Mouse (Mus musculus): ENCODE measurements at regions not wholly inside any gene's neighbourhood (a gene's known extent, or its start where the extent isn't known, plus 50 kb on each side); places are given as distances from the start of the nearest gene placed in this dataset.

- no peaks in the 10 kb centered on the region for H3K36me3 ChIP-seq (ENCODE audit: control insufficient read depth, insufficient read depth, low read length)
- WGBS = 63% methylated on average over 8 of the region's 8 CpGs
- TF ChIP-seq CTCF (IDR thresholded peaks at IDR 0.05) (no peak), POLR2A (IDR thresholded peaks at IDR 0.05; ENCODE audit: insufficient read depth, low read depth, low read length) (no peak), EP300 (IDR thresholded peaks at IDR 0.05; ENCODE audit: insufficient read depth, low read depth, low read length) (no peak)
- no peaks in the 10 kb centered on the region for H3K79me2 ChIP-seq (replicated peaks; ENCODE audit: control insufficient read depth, insufficient read depth, low read length)
- H3K4me3 ChIP-seq = no peak overlapping the region
- DNase-seq = no peak
- no peaks in the 10 kb centered on the region for H3K27me3 ChIP-seq (ENCODE audit: control insufficient read depth, insufficient read depth, low read length)
- H3K4me1 ChIP-seq (ENCODE audit: control insufficient read depth, insufficient read depth, low read length) = no peaks in the 10 kb centered on the region
- no peak overlapping the region for H3K27ac ChIP-seq
- intact Hi-C loops (cut with DNase I) = no loop called here
- no peak overlapping the region for H3K9ac ChIP-seq (ENCODE audit: low read depth, low read length)
Observed at GRCm38 (mm10) chr16:62355830-62356270, 430.8 kb downstream of the Nsun3 start.

GRCm38 (mm10) chr16:62327378-62328036, 459.1 kb downstream of the Nsun3 start:
- no peak for DNase-seq
- Histone ChIP-seq H3K27ac (no peak overlapping the region), H3K79me2 (replicated peaks; ENCODE audit: control insufficient read depth, insufficient read depth, low read length) (no peaks in the 10 kb centered on the region), H3K4me1 (ENCODE audit: control insufficient read depth, insufficient read depth, low read length) (no peaks in the 10 kb centered on the region), H3K27me3 (ENCODE audit: control insufficient read depth, insufficient read depth, low read length) (no peaks in the 10 kb centered on the region), H3K4me3 (no peak overlapping the region), H3K36me3 (ENCODE audit: control insufficient read depth, insufficient read depth, low read length) (no peaks in the 10 kb centered on the region), H3K9ac (ENCODE audit: low read depth, low read length) (no peak overlapping the region)
- intact Hi-C loops (cut with DNase I) = no loop called here
- TF ChIP-seq CTCF (IDR thresholded peaks at IDR 0.05) (no peak), POLR2A (IDR thresholded peaks at IDR 0.05; ENCODE audit: insufficient read depth, low read depth, low read length) (no peak), EP300 (IDR thresholded peaks at IDR 0.05; ENCODE audit: insufficient read depth, low read depth, low read length) (no peak)
- WGBS = 54% methylated on average over 5 of the region's 5 CpGs

GRCm38 (mm10) chr16:62325534-62326244, 460.9 kb downstream of the Nsun3 start:
- 55% methylated on average over 3 of the region's 3 CpGs for WGBS
- Histone ChIP-seq H3K9ac (ENCODE audit: low read depth, low read length) (no peak overlapping the region), H3K4me3 (no peak overlapping the region), H3K27me3 (ENCODE audit: control insufficient read depth, insufficient read depth, low read length) (no peaks in the 10 kb centered on the region), H3K4me1 (ENCODE audit: control insufficient read depth, insufficient read depth, low read length) (no peaks in the 10 kb centered on the region), H3K36me3 (ENCODE audit: control insufficient read depth, insufficient read depth, low read length) (no peaks in the 10 kb centered on the region), H3K79me2 (replicated peaks; ENCODE audit: control insufficient read depth, insufficient read depth, low read length) (no peaks in the 10 kb centered on the region), H3K27ac (no peak overlapping the region)
- DNase-seq = no peak
- intact Hi-C loops (cut with DNase I) = no loop called here
- TF ChIP-seq POLR2A (IDR thresholded peaks at IDR 0.05; ENCODE audit: insufficient read depth, low read depth, low read length) (no peak), EP300 (IDR thresholded peaks at IDR 0.05; ENCODE audit: insufficient read depth, low read depth, low read length) (no peak), CTCF (IDR thresholded peaks at IDR 0.05) (no peak)

- no peak for DNase-seq
- Histone ChIP-seq H3K4me3 (no peak overlapping the region), H3K27ac (no peak overlapping the region), H3K4me1 (ENCODE audit: control insufficient read depth, insufficient read depth, low read length) (no peaks in the 10 kb centered on the region), H3K79me2 (replicated peaks; ENCODE audit: control insufficient read depth, insufficient read depth, low read length) (no peaks in the 10 kb centered on the region), H3K27me3 (ENCODE audit: control insufficient read depth, insufficient read depth, low read length) (no peaks in the 10 kb centered on the region), H3K36me3 (ENCODE audit: control insufficient read depth, insufficient read depth, low read length) (no peaks in the 10 kb centered on the region), H3K9ac (ENCODE audit: low read depth, low read length) (no peak overlapping the region)
- intact Hi-C loops (cut with DNase I) = no loop called here
- WGBS = 65% methylated on average over 1 of the region's 1 CpGs
- TF ChIP-seq CTCF (IDR thresholded peaks at IDR 0.05) (no peak), POLR2A (IDR thresholded peaks at IDR 0.05; ENCODE audit: insufficient read depth, low read depth, low read length) (no peak), EP300 (IDR thresholded peaks at IDR 0.05; ENCODE audit: insufficient read depth, low read depth, low read length) (no peak)
Observed at GRCm38 (mm10) chr16:62322809-62323208, 463.8 kb downstream of the Nsun3 start.

GRCm38 (mm10) chr16:62288948-62289347, 497.7 kb downstream of the Nsun3 start:
- H3K4me1 ChIP-seq (ENCODE audit: control insufficient read depth, insufficient read depth, low read length) = no peaks in the 10 kb centered on the region
- no peaks in the 10 kb centered on the region for H3K36me3 ChIP-seq (ENCODE audit: control insufficient read depth, insufficient read depth, low read length)
- 60% methylated on average over 3 of the region's 3 CpGs for WGBS
- H3K9ac ChIP-seq (ENCODE audit: low read depth, low read length) = no peak overlapping the region
- no peak for TF ChIP-seq EP300 (IDR thresholded peaks at IDR 0.05; ENCODE audit: insufficient read depth, low read depth, low read length)
- no peak overlapping the region for H3K27ac ChIP-seq
- no peak overlapping the region for H3K4me3 ChIP-seq
- H3K27me3 ChIP-seq (ENCODE audit: control insufficient read depth, insufficient read depth, low read length) = no peaks in the 10 kb centered on the region
- no peaks in the 10 kb centered on the region for H3K79me2 ChIP-seq (replicated peaks; ENCODE audit: control insufficient read depth, insufficient read depth, low read length)
- intact Hi-C loops (cut with DNase I) = no loop called here
- no peak for DNase-seq

All from heart, adult 2 months (tissue).